Mouse (Mus musculus) megakaryocyte, embryonic 14.5 days (primary cell): Measurements from ENCODE around the gene Slc39a1.

Source experiments
- FLI1 ChIP-seq: IDR thresholded peaks from 2 replicates; pipeline ENCODE4 v1.6.1; 2012; ENCODE audit warnings: low read length, inconsistent platforms, mixed read lengths
- GATA1 ChIP-seq: IDR thresholded peaks from 3 replicates; pipeline ENCODE4 v1.6.1; 2012; ENCODE audit warnings: mixed read lengths, low read length, inconsistent platforms, borderline replicate concordance

- TF ChIP-seq FLI1 (no peak), GATA1 (no peak)
These were observed 7.2 kb downstream of the Slc39a1 start for GRCm38 (mm10) chr3:90255194-90255565.
